Mouse (Mus musculus): ENCODE data around the gene Nat10.
A peak's percentile ranks its signal among the peaks of the same experiment; 100 is the strongest.

The Nat10 gene

GRCm38 (mm10) chr2:103760906-103761716 lies at the start of gene Nat10:
Nat10 (minus strand) TSS chr2:103761270.
- DNase-seq (ENCODE audit: low read depth), result peak; percentile 96

- no peak for DNase-seq (ENCODE audit: low read depth)
Measured at GRCm38 (mm10) chr2:103810412-103810811, 49.3 kb upstream of the Nat10 start.

GRCm38 (mm10) chr2:103808466-103808865 lies 47.4 kb upstream of the Nat10 start:
- no peak for DNase-seq (ENCODE audit: low read depth)

- no peak for DNase-seq (ENCODE audit: low read depth)
Measured at GRCm38 (mm10) chr2:103803770-103804530, 42.9 kb upstream of the Nat10 start.

GRCm38 (mm10) chr2:103802422-103802821 lies 41.4 kb upstream of the Nat10 start:
- DNase-seq (ENCODE audit: low read depth), result no peak

- DNase-seq (ENCODE audit: low read depth), result peak; percentile 86
Measured at GRCm38 (mm10) chr2:103797491-103798009, 36.5 kb upstream of the Nat10 start, which contains the start of gene Caprin1. Caprin1 (minus strand) TSS chr2:103797649.

GRCm38 (mm10) chr2:103796861-103797466 lies 35.9 kb upstream of the Nat10 start:
- peak; percentile 57 for DNase-seq (ENCODE audit: low read depth)

GRCm38 (mm10) chr2:103796211-103796860 lies 35.3 kb upstream of the Nat10 start:
- DNase-seq (ENCODE audit: low read depth), result no peak

GRCm38 (mm10) chr2:103795843-103796210 lies 34.8 kb upstream of the Nat10 start:
- DNase-seq (ENCODE audit: low read depth), result peak; percentile 67

- DNase-seq (ENCODE audit: low read depth), result no peak
Measured at GRCm38 (mm10) chr2:103792009-103792408, 30.9 kb upstream of the Nat10 start.

- DNase-seq (ENCODE audit: low read depth), result no peak
Measured at GRCm38 (mm10) chr2:103785735-103786134, 24.7 kb upstream of the Nat10 start.

GRCm38 (mm10) chr2:103784621-103785020 lies 23.6 kb upstream of the Nat10 start:
- DNase-seq (ENCODE audit: low read depth), result no peak

- no peak for DNase-seq (ENCODE audit: low read depth)
Measured at GRCm38 (mm10) chr2:103762492-103762891, 1.4 kb upstream of the Nat10 start.

- DNase-seq (ENCODE audit: low read depth), result no peak
Measured at GRCm38 (mm10) chr2:103761993-103762392, 923 bp upstream of the Nat10 start.

GRCm38 (mm10) chr2:103760421-103760820 lies 649 bp downstream of the Nat10 start:
- no peak for DNase-seq (ENCODE audit: low read depth)

- DNase-seq (ENCODE audit: low read depth), result no peak
Measured at GRCm38 (mm10) chr2:103755458-103756085, 5.5 kb downstream of the Nat10 start.

GRCm38 (mm10) chr2:103754614-103755013 lies 6.5 kb downstream of the Nat10 start:
- no peak for DNase-seq (ENCODE audit: low read depth)

- no peak for DNase-seq (ENCODE audit: low read depth)
Measured at GRCm38 (mm10) chr2:103751771-103752170, 9.3 kb downstream of the Nat10 start.

- no peak for DNase-seq (ENCODE audit: low read depth)
Measured at GRCm38 (mm10) chr2:103749091-103749490, 12.0 kb downstream of the Nat10 start.

- no peak for DNase-seq (ENCODE audit: low read depth)
Measured at GRCm38 (mm10) chr2:103747891-103748290, 13.2 kb downstream of the Nat10 start.

- DNase-seq (ENCODE audit: low read depth), result no peak
Measured at GRCm38 (mm10) chr2:103746761-103747160, 14.3 kb downstream of the Nat10 start.

Data from c-Kit-positive CD71-negative TER-119-negative erythroid progenitor cells, embryonic 14.5 days (primary cell).